Mouse (Mus musculus): ENCODE data around the gene Prss16. TPM values are rescaled to one million over a fixed set of nuclear protein-coding genes. Genes with fewer than 3 reads are reported as not detected.
A peak's percentile ranks its signal among the peaks of the same experiment; 100 is the strongest.

Prss16 gene
- polyA plus RNA-seq, 1 experiment from 2014 or later, result not detected

GRCm38 (mm10) chr13:21999147-21999546, 10.4 kb downstream of the Prss16 start:
- H3K9ac ChIP-seq (ENCODE audit: low read depth, low read length), result no peak overlapping the region
- no peak overlapping the region for H3K4me2 ChIP-seq (replicated peaks; ENCODE audit: low read depth, low read length)
- no peaks in the 10 kb centered on the region for H3K4me1 ChIP-seq (ENCODE audit: control insufficient read depth, insufficient read depth, low read length)
- peaks cover 92% of the 10 kb centered on the region for H3K27me3 ChIP-seq (ENCODE audit: control insufficient read depth, insufficient read depth, low read length)
- H3K9me3 ChIP-seq (ENCODE audit: control insufficient read depth, low read length), result no peaks in the 10 kb centered on the region
- H3K36me3 ChIP-seq (ENCODE audit: control insufficient read depth, insufficient read depth, low read length), result no peaks in the 10 kb centered on the region
- H3K4me3 ChIP-seq (ENCODE audit: low read length), result no peak overlapping the region
- no peak for ATAC-seq (ENCODE audit: low FRiP score, low TSS enrichment)
- no peak overlapping the region for H3K27ac ChIP-seq (ENCODE audit: low read depth, low read length)
- WGBS, result 44% methylated on average over 4 of the region's 4 CpGs

DNA sequence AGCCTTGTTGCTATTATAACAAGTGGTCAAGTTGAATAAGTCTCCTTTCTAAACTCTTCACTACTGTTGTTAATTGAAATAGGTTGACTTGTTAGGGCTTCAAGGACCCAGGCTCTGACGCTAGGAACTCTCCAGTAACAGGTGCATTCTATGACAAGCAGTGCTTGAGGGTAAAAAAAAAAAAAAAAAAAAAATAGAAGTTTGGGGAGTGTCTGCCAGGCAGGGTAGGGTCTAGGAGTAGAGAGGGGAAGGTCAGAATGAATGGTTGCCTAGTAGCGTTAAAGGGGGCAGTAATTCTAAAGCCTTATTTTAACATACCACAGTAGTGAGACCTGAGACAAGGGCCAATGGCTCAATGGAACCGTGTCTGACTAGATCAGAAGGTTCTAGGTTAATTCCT, 11.1 kb downstream of the Prss16 start:
- H3K27me3 ChIP-seq (ENCODE audit: control insufficient read depth, insufficient read depth, low read length), result peaks cover 84% of the 10 kb centered on the region
- H3K4me1 ChIP-seq (ENCODE audit: control insufficient read depth, insufficient read depth, low read length), result no peaks in the 10 kb centered on the region
- H3K4me3 ChIP-seq (ENCODE audit: low read length), result no peak overlapping the region
- no peaks in the 10 kb centered on the region for H3K36me3 ChIP-seq (ENCODE audit: control insufficient read depth, insufficient read depth, low read length)
- no peak overlapping the region for H3K9ac ChIP-seq (ENCODE audit: low read depth, low read length)
- no peaks in the 10 kb centered on the region for H3K9me3 ChIP-seq (ENCODE audit: control insufficient read depth, low read length)
- WGBS, result 20% methylated on average over 3 of the region's 3 CpGs
- no peak overlapping the region for H3K27ac ChIP-seq (ENCODE audit: low read depth, low read length)
- ATAC-seq (ENCODE audit: low FRiP score, low TSS enrichment), result no peak
- H3K4me2 ChIP-seq (replicated peaks; ENCODE audit: low read depth, low read length), result no peak overlapping the region

- no peaks in the 10 kb centered on the region for H3K9me3 ChIP-seq (ENCODE audit: control insufficient read depth, low read length)
- no peak overlapping the region; the same call in 1 of the 2 replicates for H3K4me2 ChIP-seq (replicated peaks; ENCODE audit: low read depth, low read length)
- peak overlapping the region; percentile 26 for H3K4me3 ChIP-seq (ENCODE audit: low read length)
- no peak overlapping the region for H3K9ac ChIP-seq (ENCODE audit: low read depth, low read length)
- no peaks in the 10 kb centered on the region for H3K36me3 ChIP-seq (ENCODE audit: control insufficient read depth, insufficient read depth, low read length)
- WGBS, result 7% methylated on average over 4 of the region's 4 CpGs
- no peak overlapping the region for H3K27ac ChIP-seq (ENCODE audit: low read depth, low read length)
- H3K4me1 ChIP-seq (ENCODE audit: control insufficient read depth, insufficient read depth, low read length), result no peaks in the 10 kb centered on the region
- peaks cover 78% of the 10 kb centered on the region for H3K27me3 ChIP-seq (ENCODE audit: control insufficient read depth, insufficient read depth, low read length)
- ATAC-seq (ENCODE audit: low FRiP score, low TSS enrichment), result no peak
Observed at GRCm38 (mm10) chr13:21997821-21998220, 11.7 kb downstream of the Prss16 start.

DNA sequence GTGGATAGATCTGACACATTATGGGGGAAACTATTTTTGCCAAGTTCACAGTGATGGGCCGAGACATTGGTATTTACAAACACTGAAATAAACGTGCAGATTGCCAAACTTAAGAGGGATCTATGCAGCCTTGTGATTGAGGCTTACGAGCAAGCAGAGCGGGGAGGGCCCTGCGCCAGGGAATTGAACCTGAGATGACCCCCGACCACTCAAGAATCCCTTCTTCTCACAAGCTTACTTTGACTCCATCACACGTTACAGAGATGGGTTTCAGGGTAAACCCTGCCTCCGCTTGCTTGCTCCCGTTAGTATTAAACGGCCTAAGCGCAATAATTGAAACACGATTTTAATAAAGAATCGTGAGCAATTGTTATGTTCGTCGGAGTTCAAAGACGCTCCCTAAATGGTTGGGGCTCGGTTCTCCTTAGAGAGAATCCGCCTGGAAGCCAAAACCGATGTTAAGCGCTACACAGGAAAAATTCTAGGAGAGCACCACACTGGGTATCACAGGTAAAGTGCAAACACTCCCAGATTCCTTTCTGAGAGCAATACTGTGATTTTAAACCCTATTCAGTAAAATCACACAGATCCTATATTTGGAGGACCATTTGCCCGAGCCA, 12.2 kb downstream of the Prss16 start:
- Histone ChIP-seq H3K4me2 (replicated peaks; ENCODE audit: low read depth, low read length) (peak overlapping the region; percentile 69), H3K9ac (ENCODE audit: low read depth, low read length) (no peak overlapping the region)
- under 1% methylated on average over 21 of the region's 21 CpGs for WGBS

GRCm38 (mm10) chr13:21996840-21997185, 12.7 kb downstream of the Prss16 start:
- H3K27me3 ChIP-seq (ENCODE audit: control insufficient read depth, insufficient read depth, low read length), result peaks cover 68% of the 10 kb centered on the region
- H3K4me3 ChIP-seq (ENCODE audit: low read length), result peak overlapping the region; percentile 26
- H3K36me3 ChIP-seq (ENCODE audit: control insufficient read depth, insufficient read depth, low read length), result no peaks in the 10 kb centered on the region
- H3K9me3 ChIP-seq (ENCODE audit: control insufficient read depth, low read length), result no peaks in the 10 kb centered on the region
- no peak for ATAC-seq (ENCODE audit: low FRiP score, low TSS enrichment)
- no peaks in the 10 kb centered on the region for H3K4me1 ChIP-seq (ENCODE audit: control insufficient read depth, insufficient read depth, low read length)
- H3K9ac ChIP-seq (ENCODE audit: low read depth, low read length), result no peak overlapping the region
- H3K27ac ChIP-seq (ENCODE audit: low read depth, low read length), result no peak overlapping the region
- 0% methylated on average over 13 of the region's 13 CpGs for WGBS
- peak overlapping the region; percentile 69 for H3K4me2 ChIP-seq (replicated peaks; ENCODE audit: low read depth, low read length)

More for the DNA sequence above, 12.2 kb downstream of the Prss16 start:
- H3K9me3 ChIP-seq (ENCODE audit: control insufficient read depth, low read length), result no peaks in the 10 kb centered on the region
- H3K36me3 ChIP-seq (ENCODE audit: control insufficient read depth, insufficient read depth, low read length), result no peaks in the 10 kb centered on the region
- no peak for ATAC-seq (ENCODE audit: low FRiP score, low TSS enrichment)
- H3K27ac ChIP-seq (ENCODE audit: low read depth, low read length), result no peak overlapping the region
- peaks cover 73% of the 10 kb centered on the region for H3K27me3 ChIP-seq (ENCODE audit: control insufficient read depth, insufficient read depth, low read length)
- peak overlapping the region; percentile 26 for H3K4me3 ChIP-seq (ENCODE audit: low read length)
- no peaks in the 10 kb centered on the region for H3K4me1 ChIP-seq (ENCODE audit: control insufficient read depth, insufficient read depth, low read length)

DNA sequence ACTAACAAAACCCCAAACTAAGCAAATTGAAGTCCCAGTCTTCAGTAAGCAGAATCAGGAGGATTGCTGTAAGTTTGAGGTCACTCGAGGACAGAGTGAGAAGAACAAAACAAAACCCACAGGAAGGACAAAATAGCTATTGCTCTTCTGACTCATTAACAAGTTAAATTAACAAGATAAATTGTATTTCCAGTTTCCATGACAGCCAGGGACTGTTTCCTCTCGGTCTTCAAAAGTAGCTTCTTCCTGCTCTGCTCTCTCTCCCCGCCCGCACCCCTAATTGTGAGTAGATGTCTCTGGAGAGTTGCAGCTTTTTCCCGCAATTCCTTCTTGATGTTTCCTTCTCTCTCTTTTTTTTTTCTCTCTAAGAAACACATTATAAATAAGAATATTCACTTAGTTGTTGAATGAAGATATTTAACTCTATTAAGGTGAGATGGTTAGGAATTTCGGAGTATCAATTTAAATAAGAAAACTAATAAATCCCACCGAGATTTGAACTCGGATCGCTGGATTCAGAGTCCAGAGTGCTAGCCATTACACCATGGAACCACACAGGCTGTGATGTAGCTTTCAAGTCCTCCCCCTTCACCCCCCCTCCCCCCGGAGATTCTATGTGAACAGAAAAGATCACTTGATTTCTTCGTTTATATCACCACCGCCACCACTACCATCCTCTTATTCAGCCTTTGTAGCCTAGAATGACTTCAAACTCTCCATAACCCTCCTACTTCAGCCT, 13.3 kb downstream of the Prss16 start:
- 2% methylated on average over 12 of the region's 12 CpGs for WGBS
- H3K9ac ChIP-seq (ENCODE audit: low read depth, low read length), result no peak overlapping the region
- ATAC-seq (ENCODE audit: low FRiP score, low TSS enrichment), result no peak
- peak overlapping the region; percentile 38 for H3K4me3 ChIP-seq (ENCODE audit: low read length)
- 0 out of 2 replicates have a peak, but pooled peaks cover 2% of the 10 kb centered on the region for H3K9me3 ChIP-seq (ENCODE audit: control insufficient read depth, low read length)
- no peak overlapping the region for H3K27ac ChIP-seq (ENCODE audit: low read depth, low read length)
- peaks cover 63% of the 10 kb centered on the region for H3K27me3 ChIP-seq (ENCODE audit: control insufficient read depth, insufficient read depth, low read length)
- peak overlapping the region; percentile 69 for H3K4me2 ChIP-seq (replicated peaks; ENCODE audit: low read depth, low read length)
- H3K4me1 ChIP-seq (ENCODE audit: control insufficient read depth, insufficient read depth, low read length), result no peaks in the 10 kb centered on the region
- H3K36me3 ChIP-seq (ENCODE audit: control insufficient read depth, insufficient read depth, low read length), result no peaks in the 10 kb centered on the region

DNA sequence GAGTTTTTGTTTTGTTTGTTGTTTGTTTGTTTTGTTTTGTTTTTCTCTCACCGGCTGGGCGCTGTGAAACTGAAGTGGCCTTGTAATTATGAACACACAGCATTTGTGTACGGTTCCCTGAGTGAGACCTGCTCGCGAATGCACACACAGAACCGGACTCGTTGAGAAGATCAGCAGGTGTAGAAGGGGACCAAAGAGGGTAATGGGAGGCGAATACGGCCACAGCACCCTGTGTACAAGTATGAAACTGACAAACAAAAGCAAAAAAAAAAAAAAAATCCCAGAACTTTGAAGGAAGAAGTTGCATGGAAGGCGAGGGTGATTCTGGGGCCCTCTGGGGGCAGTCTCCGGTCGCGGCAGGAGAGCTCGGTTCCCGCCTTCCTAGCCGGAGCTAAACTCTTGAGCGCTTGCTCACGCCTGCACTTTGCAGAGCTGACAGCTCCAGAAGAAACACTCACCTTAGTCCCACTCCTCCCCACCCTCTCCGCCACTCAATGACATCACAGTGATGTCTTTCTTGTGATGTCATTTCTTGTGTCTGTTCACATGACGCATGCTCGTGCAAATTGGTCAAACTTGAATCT, 14.1 kb downstream of the Prss16 start:
- WGBS, result 0% methylated on average over 21 of the region's 21 CpGs
- 0 out of 2 replicates have a peak, but pooled peaks cover 5% of the 10 kb centered on the region for H3K9me3 ChIP-seq (ENCODE audit: control insufficient read depth, low read length)
- no peak overlapping the region for H3K27ac ChIP-seq (ENCODE audit: low read depth, low read length)
- ATAC-seq (ENCODE audit: low FRiP score, low TSS enrichment), result peak; percentile 81
- H3K9ac ChIP-seq (ENCODE audit: low read depth, low read length), result no peak overlapping the region
- H3K27me3 ChIP-seq (ENCODE audit: control insufficient read depth, insufficient read depth, low read length), result peaks cover 54% of the 10 kb centered on the region
- H3K4me3 ChIP-seq (ENCODE audit: low read length), result peak overlapping the region; percentile 38
- no peaks in the 10 kb centered on the region for H3K36me3 ChIP-seq (ENCODE audit: control insufficient read depth, insufficient read depth, low read length)
- H3K4me2 ChIP-seq (replicated peaks; ENCODE audit: low read depth, low read length), result peak overlapping the region; percentile 69
- H3K4me1 ChIP-seq (ENCODE audit: control insufficient read depth, insufficient read depth, low read length), result no peaks in the 10 kb centered on the region

DNA sequence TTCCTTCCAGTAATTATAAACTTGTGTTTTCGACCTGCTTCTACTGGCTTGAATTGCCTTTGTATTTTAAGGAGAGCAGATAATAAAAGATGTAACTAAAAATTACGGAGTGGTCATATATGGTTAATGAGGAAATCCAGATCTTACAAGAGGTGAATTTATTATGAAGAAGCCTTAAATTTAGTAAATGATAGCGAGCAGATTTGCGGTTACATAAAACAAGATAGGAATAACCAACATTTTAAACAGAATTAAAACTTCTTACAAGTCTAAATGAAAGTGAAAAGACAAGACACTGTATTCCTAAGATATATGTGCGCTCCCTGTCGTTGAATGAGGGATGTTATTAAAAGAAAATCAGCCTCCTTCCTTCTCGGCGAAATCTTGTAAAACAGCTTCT, 14.6 kb downstream of the Prss16 start:
- H3K9me3 ChIP-seq (ENCODE audit: control insufficient read depth, low read length), result 0 out of 2 replicates have a peak, but pooled peaks cover 5% of the 10 kb centered on the region
- peaks cover 49% of the 10 kb centered on the region for H3K27me3 ChIP-seq (ENCODE audit: control insufficient read depth, insufficient read depth, low read length)
- H3K4me2 ChIP-seq (replicated peaks; ENCODE audit: low read depth, low read length), result peak overlapping the region; percentile 69
- no peak for ATAC-seq (ENCODE audit: low FRiP score, low TSS enrichment)
- no peak overlapping the region for H3K27ac ChIP-seq (ENCODE audit: low read depth, low read length)
- H3K36me3 ChIP-seq (ENCODE audit: control insufficient read depth, insufficient read depth, low read length), result no peaks in the 10 kb centered on the region
- H3K9ac ChIP-seq (ENCODE audit: low read depth, low read length), result no peak overlapping the region
- H3K4me3 ChIP-seq (ENCODE audit: low read length), result peak overlapping the region; percentile 38
- no peaks in the 10 kb centered on the region for H3K4me1 ChIP-seq (ENCODE audit: control insufficient read depth, insufficient read depth, low read length)
- WGBS, result 5% methylated on average over 8 of the region's 8 CpGs

All from kidney, embryonic 14.5 days (tissue).